Mouse (Mus musculus): ENCODE measurements around the gene Atp9a. TPM values are rescaled to one million over a fixed set of nuclear protein-coding genes. Genes with fewer than 3 reads are reported as not detected.

Atp9a gene
- total RNA-seq, 2 experiments from 2014 or later: 339 to 358 TPM

GRCm38 (mm10) chr2:168667745-168668144 is 74.5 kb downstream of the Atp9a start:
- no peak for TF ChIP-seq CTCF (conservative IDR thresholded peaks at IDR 0.05)
- no peak for DNase-seq (ENCODE audit: low spot score in 2 of 2)
- Histone ChIP-seq H3K27ac (no peak overlapping the region), H3K4me3 (no peak overlapping the region)

- Histone ChIP-seq H3K4me3 (no peak overlapping the region), H3K27ac (no peak overlapping the region)
- DNase-seq (ENCODE audit: low spot score in 2 of 2): no peak
- no peak for TF ChIP-seq CTCF (conservative IDR thresholded peaks at IDR 0.05)
Observed at GRCm38 (mm10) chr2:168665680-168666079, 76.5 kb downstream of the Atp9a start.

- no peak for DNase-seq (ENCODE audit: low spot score in 2 of 2)
- TF ChIP-seq CTCF (conservative IDR thresholded peaks at IDR 0.05): no peak
- Histone ChIP-seq H3K4me3 (no peak overlapping the region), H3K27ac (no peak overlapping the region)
Observed at GRCm38 (mm10) chr2:168663716-168664115, 78.5 kb downstream of the Atp9a start.

GRCm38 (mm10) chr2:168663216-168663615 is 79.0 kb downstream of the Atp9a start:
- DNase-seq (ENCODE audit: low spot score in 2 of 2): no peak
- TF ChIP-seq CTCF (conservative IDR thresholded peaks at IDR 0.05): no peak
- no peak overlapping the region for H3K27ac ChIP-seq
- no peak overlapping the region for H3K4me3 ChIP-seq

- DNase-seq (ENCODE audit: low spot score in 2 of 2): no peak
- Histone ChIP-seq H3K4me3 (no peak overlapping the region), H3K27ac (no peak overlapping the region)
- no peak for TF ChIP-seq CTCF (conservative IDR thresholded peaks at IDR 0.05)
Observed at GRCm38 (mm10) chr2:168661802-168662201, 80.4 kb downstream of the Atp9a start.

- no peak overlapping the region for H3K27ac ChIP-seq
- TF ChIP-seq CTCF (conservative IDR thresholded peaks at IDR 0.05): peak; percentile 71
- H3K4me3 ChIP-seq: no peak overlapping the region
- no peak for DNase-seq (ENCODE audit: low spot score in 2 of 2)
Observed at GRCm38 (mm10) chr2:168660344-168660743, 81.9 kb downstream of the Atp9a start.

- H3K27ac ChIP-seq: no peak overlapping the region
- no peak for DNase-seq (ENCODE audit: low spot score in 2 of 2)
- no peak overlapping the region for H3K4me3 ChIP-seq
- no peak for TF ChIP-seq CTCF (conservative IDR thresholded peaks at IDR 0.05)
Observed at GRCm38 (mm10) chr2:168658551-168658950, 83.7 kb downstream of the Atp9a start.

GRCm38 (mm10) chr2:168656569-168657308 is 85.5 kb downstream of the Atp9a start:
- DNase-seq (ENCODE audit: low spot score in 2 of 2): no peak
- Histone ChIP-seq H3K4me3 (no peak overlapping the region), H3K27ac (no peak overlapping the region)
- no peak for TF ChIP-seq CTCF (conservative IDR thresholded peaks at IDR 0.05)

GRCm38 (mm10) chr2:168654983-168655669 is 87.1 kb downstream of the Atp9a start:
- peak overlapping the region; percentile 60 for H3K27ac ChIP-seq
- no peak overlapping the region for H3K4me3 ChIP-seq
- no peak; the same call in 1 of the 2 replicates for TF ChIP-seq CTCF (conservative IDR thresholded peaks at IDR 0.05)
- DNase-seq (ENCODE audit: low spot score in 2 of 2): no peak

- Histone ChIP-seq H3K27ac (peak overlapping the region; percentile 60; the same call in 1 of the 2 replicates), H3K4me3 (no peak overlapping the region)
- TF ChIP-seq CTCF (conservative IDR thresholded peaks at IDR 0.05): no peak
- DNase-seq (ENCODE audit: low spot score in 2 of 2): no peak
Observed at GRCm38 (mm10) chr2:168654482-168654881, 87.7 kb downstream of the Atp9a start.

- Histone ChIP-seq H3K27ac (no peak overlapping the region), H3K4me3 (no peak overlapping the region)
- peak in 1 of 2 experiments; percentile 40 for DNase-seq (ENCODE audit: low spot score in 2 of 2)
- peak; percentile 73 for TF ChIP-seq CTCF (conservative IDR thresholded peaks at IDR 0.05)
Observed at GRCm38 (mm10) chr2:168651757-168652156, 90.5 kb downstream of the Atp9a start.

- H3K4me3 ChIP-seq: no peak overlapping the region
- no peak for TF ChIP-seq CTCF (conservative IDR thresholded peaks at IDR 0.05)
- DNase-seq (ENCODE audit: low spot score in 2 of 2): no peak
- no peak overlapping the region for H3K27ac ChIP-seq
Observed at GRCm38 (mm10) chr2:168648171-168648570, 94.0 kb downstream of the Atp9a start.

GRCm38 (mm10) chr2:168644855-168645254 is 97.4 kb downstream of the Atp9a start:
- TF ChIP-seq CTCF (conservative IDR thresholded peaks at IDR 0.05): no peak
- no peak overlapping the region for H3K27ac ChIP-seq
- no peak for DNase-seq (ENCODE audit: low spot score in 2 of 2)
- no peak overlapping the region for H3K4me3 ChIP-seq
